Mouse (Mus musculus) adrenal gland, adult 8-10 months (tissue): ENCODE data around the gene Ptges3l. TPM values are rescaled to one million over a fixed set of nuclear protein-coding genes. Genes with fewer than 3 reads are reported as not detected.
A peak's percentile ranks its signal among the peaks of the same experiment; 100 is the strongest.
"Not testable (repeated sequence)": the region's sequence is repeated elsewhere in the genome, so short reads cannot be mapped to it uniquely, and the experiment has no call there.

ENCODE experiments used
- DNase-seq: peaks from one replicate; pipeline ENCODE4 v3.0.0; 2022
- total RNA-seq, 4 experiments: library from RNA; stranded (reverse); gene quantifications; 2 replicates each; pipeline ENCODE4 v1.2.4; 2022

Gene Ptges3l
- total RNA-seq, 4 experiments from 2014 or later = 3.5 to 8.7 (median 6.0) TPM

DNA sequence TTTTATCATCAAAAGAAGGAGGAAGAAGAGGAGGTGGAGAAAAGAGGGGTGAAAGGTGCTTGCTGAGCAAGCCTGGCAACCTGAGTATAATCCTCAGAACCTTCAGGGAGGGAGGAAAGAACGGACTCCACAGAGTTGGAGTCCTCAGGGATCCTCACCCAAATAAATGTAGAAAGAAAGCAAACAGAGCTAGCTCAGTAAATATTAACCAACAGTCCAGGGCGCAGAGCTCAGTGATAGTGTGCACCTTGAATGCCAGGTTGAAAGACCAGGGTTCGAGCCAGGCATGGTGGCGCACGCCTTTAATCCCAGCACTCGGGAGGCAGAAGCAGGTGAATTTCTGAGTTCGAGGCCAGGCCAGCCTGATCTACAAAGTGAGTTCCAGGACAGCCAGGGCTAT, 30.5 kb upstream of the Ptges3l start:
- no peak for DNase-seq

GRCm38 (mm10) chr11:101454702-101455101, 29.6 kb upstream of the Ptges3l start:
- DNase-seq = no peak

GRCm38 (mm10) chr11:101452093-101452774, 27.1 kb upstream of the Ptges3l start:
- DNase-seq = no peak

- no peak for DNase-seq
These were observed 26.4 kb upstream of the Ptges3l start for GRCm38 (mm10) chr11:101451536-101451935.

GRCm38 (mm10) chr11:101450394-101450793, 25.3 kb upstream of the Ptges3l start:
- no peak for DNase-seq

GRCm38 (mm10) chr11:101449596-101449995, 24.5 kb upstream of the Ptges3l start:
- DNase-seq = not testable (repeated sequence)

DNA sequence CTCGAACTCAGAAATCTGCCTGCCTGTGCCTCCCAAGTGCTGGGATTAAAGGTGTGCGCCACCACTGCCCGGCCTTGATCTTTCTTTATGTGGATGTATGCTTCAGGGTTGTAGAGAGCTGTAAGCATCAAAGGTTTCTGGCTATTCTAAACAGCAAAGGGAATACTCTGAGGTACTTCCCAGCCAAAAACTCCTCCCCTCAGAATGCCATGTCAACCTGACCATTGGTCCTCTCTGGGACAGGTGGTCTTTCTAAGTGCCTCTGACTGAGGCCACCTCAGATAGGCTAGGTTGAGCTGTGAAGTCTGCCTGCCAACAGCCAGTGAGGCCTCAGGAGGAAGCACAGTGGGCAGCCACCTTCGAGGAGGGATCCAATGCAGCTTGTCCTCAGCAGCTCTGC, 23.8 kb upstream of the Ptges3l start:
- no peak for DNase-seq

GRCm38 (mm10) chr11:101448274-101448746, 23.2 kb upstream of the Ptges3l start, which contains the start of gene Ifi35:
Gene Ifi35 (plus strand): TSS chr11:101448407.
- DNase-seq = peak; percentile 86

DNA sequence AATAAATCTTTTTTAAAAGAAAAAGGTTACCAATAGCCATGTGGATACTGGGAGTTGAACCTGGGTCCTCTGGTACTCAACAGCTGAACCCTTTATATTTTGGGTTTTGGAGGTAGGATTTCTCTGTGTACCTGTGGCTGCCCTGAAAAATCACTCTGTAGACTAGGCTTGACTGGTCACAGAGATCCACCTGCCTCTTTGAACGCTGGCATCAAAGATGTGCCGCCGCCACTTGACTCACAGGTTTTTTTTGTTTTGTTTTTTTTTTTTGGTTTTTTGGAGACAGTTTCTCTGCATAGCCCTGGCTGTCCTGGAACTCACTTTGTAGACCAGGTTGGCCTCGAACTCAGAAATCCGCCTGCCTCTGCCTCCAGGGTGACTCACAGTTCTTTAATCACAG, 22.7 kb upstream of the Ptges3l start:
- DNase-seq = no peak

- not testable (repeated sequence) for DNase-seq
These were observed 21.7 kb upstream of the Ptges3l start for GRCm38 (mm10) chr11:101446860-101447259.

- no peak for DNase-seq
These were observed 21.2 kb upstream of the Ptges3l start for GRCm38 (mm10) chr11:101446319-101446718.

- no peak for DNase-seq
These were observed 17.6 kb upstream of the Ptges3l start for GRCm38 (mm10) chr11:101442760-101443159.

GRCm38 (mm10) chr11:101442127-101442693, 17.1 kb upstream of the Ptges3l start, which contains the start of gene Rpl27:
Gene Rpl27 (plus strand): TSS chr11:101442298.
- peak; percentile 98 for DNase-seq

DNA sequence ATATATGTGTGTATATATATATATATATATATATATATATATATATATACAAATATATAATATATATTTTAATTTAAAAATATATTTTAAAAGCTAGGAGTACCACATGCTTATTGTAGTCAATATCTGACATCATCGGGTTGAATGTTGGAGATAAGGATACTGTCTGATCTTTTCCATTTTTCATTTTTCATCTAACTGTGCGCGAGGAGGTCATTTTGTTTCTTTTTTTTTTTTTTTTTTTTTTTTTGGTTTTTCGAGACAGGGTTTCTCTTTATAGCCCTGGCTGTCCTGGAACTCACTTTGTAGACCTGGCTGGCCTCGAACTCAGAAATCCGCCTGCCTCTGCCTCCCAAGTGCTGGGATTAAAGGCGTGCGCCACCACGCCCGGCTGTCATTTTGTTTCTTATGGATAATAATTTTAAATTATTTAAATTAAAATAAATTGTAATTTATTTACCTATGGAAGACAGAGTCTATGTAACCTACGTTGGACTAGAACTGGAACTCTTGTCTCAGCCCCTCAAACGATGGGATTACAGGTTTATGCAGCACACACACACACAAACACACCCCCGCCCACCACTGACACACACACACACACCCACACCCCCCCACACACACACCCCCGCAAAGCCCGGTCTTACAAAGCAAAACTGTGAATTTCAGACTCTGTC, 16.5 kb upstream of the Ptges3l start:
- DNase-seq = not testable (repeated sequence)

DNA sequence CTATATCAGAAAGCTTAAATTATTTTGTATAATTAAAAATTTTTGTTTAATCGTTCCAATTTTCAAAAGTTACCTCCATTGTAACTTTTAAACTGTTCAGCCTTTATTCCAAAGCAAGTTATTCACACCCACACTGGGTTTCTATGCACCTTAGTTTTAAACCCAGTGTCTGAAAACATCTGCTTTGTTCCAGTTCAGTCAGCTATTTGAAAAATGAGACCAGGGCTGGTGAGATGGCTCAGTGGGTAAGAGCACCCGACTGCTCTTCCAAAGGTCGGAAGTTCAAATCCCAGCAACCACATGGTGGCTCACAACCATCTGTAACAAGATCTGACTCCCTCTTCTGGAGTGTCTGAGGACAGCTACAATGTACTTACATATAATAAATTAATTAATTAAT, 12.9 kb upstream of the Ptges3l start:
- DNase-seq = not testable (repeated sequence)

- no peak for DNase-seq
These were observed 11.8 kb upstream of the Ptges3l start for GRCm38 (mm10) chr11:101436916-101437315.

- DNase-seq = no peak
These were observed 10.7 kb upstream of the Ptges3l start for GRCm38 (mm10) chr11:101435831-101436230.

- DNase-seq = no peak
These were observed 8.3 kb upstream of the Ptges3l start for GRCm38 (mm10) chr11:101433396-101433795.

GRCm38 (mm10) chr11:101431327-101431726, 6.2 kb upstream of the Ptges3l start:
- no peak for DNase-seq

DNA sequence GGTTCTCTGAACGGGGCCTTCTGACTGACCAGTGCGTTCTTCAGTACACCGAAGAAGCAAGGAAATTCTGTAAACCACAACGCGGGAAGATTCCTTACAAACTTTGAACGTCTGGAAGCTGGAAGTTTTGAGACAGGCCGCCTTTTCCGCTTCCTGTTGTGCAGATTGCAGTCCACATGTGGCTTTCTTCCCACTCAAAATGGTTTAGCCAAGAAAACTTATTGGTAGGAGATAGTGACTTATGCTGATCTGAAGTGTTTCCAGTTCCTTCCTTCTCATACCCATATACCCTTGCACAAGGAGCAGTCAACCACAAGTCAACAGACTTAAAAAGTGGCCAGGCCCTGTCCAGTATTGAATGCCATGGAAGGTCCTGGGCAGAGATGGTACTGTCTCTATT, 1.0 kb upstream of the Ptges3l start:
- DNase-seq = no peak

- DNase-seq = no peak
These were observed 855 bp downstream of the Ptges3l start, which contains the start of gene Gm27029 for GRCm38 (mm10) chr11:101424105-101424851. Gene Gm27029 (minus strand): TSS chr11:101424796.

GRCm38 (mm10) chr11:101420148-101420547, 5.0 kb downstream of the Ptges3l start:
- no peak for DNase-seq

- no peak for DNase-seq
These were observed 5.5 kb downstream of the Ptges3l start for GRCm38 (mm10) chr11:101419610-101420009.
